In the genomic region with DNA sequence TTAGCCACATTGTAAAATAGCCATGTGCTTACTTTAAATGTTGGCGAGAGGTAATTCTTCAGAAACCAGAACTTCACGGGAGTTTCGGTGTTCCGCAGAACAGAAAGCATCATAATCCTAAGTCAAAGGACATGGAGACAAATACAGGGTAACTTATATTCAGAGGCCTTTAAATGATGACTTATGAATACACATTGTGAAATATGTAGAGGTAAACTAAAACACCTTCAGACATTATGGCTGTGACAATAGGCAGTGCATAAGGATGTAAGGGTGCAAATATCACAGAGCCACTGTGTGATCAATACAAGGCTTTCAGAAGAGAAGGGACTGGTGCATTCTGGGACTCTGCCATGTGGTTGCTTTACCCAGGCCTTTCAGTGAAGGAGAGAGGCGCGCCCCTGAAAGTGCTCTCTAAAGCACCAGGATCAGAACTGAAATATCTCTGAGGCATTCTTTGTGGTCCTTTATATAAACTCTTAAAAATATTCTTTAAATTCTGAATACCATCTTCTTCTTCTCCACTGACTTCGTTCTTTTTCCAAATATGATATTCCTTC, we compare ENCODE assay signal across 8 mouse cellular contexts.
DNase-seq lines count a peak whose midpoint lies in the region; ATAC-seq lines count a peak whose summit lies in the region.

No protein-coding gene starts in this region.

- peak overlapping the region; percentile 72 for H3K4me2 ChIP-seq in forebrain, embryonic 16.5 days (ENCODE audit: low read length)
- peak overlapping the region; percentile 91 for H3K4me2 ChIP-seq in liver, embryonic 16.5 days (ENCODE audit: low read depth, low read length)

- no peaks in the 10 kb centered on the region; the same call in 1 of the 2 replicates for H3K36me3 ChIP-seq in erythroblast, embryonic 14.5 days (ENCODE audit: control insufficient read depth)
- no peaks in the 10 kb centered on the region for H3K36me3 ChIP-seq in forebrain, embryonic 16.5 days (ENCODE audit: control insufficient read depth, insufficient read depth)
- H3K36me3 ChIP-seq in liver, embryonic 16.5 days (ENCODE audit: control insufficient read depth, insufficient read depth): no peaks in the 10 kb centered on the region

- H3K27ac ChIP-seq in forebrain, embryonic 16.5 days (ENCODE audit: low read length): peak overlapping the region; percentile 72
- peak overlapping the region; percentile 70 for H3K27ac ChIP-seq in liver, embryonic 16.5 days (ENCODE audit: low read length)

- H3K4me3 ChIP-seq in erythroblast, embryonic 14.5 days (replicated peaks): peak overlapping the region; percentile 68
- H3K4me3 ChIP-seq in forebrain, embryonic 16.5 days (replicated peaks; ENCODE audit: low read length): peak overlapping the region; percentile 44
- H3K4me3 ChIP-seq in liver, embryonic 16.5 days (ENCODE audit: low read depth, low read length): peak overlapping the region; percentile 67

- DNase-seq in CD4-positive helper T cell, adult 2 months (ENCODE audit: low read depth, low spot score): peak; percentile 44
- DNase-seq in urinary bladder, postnatal 36 days (ENCODE audit: low spot score in 2 of 2): no peak
- DNase-seq in thymus, postnatal 10 days (ENCODE audit: low spot score in 2 of 2): no peak
- DNase-seq in ovary, postnatal 10 days (ENCODE audit: low spot score): no peak

- ATAC-seq in erythroblast, adult 5-6 weeks (replicated peaks; ENCODE audit: low FRiP score, poor library complexity, severe bottlenecking): no peak
- ATAC-seq in forebrain, embryonic 16.5 days: no peak
- no peak for ATAC-seq in liver, embryonic 16.5 days (ENCODE audit: low read depth)

- no peaks in the 10 kb centered on the region for H3K9me3 ChIP-seq in erythroblast, embryonic 14.5 days (ENCODE audit: control insufficient read depth, low read length)
- H3K9me3 ChIP-seq in forebrain, embryonic 16.5 days (ENCODE audit: control insufficient read depth, low read length): no peaks in the 10 kb centered on the region
- H3K9me3 ChIP-seq in liver, embryonic 16.5 days (replicated peaks; ENCODE audit: control insufficient read depth, low read length): no peaks in the 10 kb centered on the region

- peak overlapping the region; percentile 57 for H3K9ac ChIP-seq in forebrain, embryonic 16.5 days (replicated peaks; ENCODE audit: low read depth, low read length)
- H3K9ac ChIP-seq in liver, embryonic 16.5 days (ENCODE audit: low read depth, low read length): peak overlapping the region; percentile 66

- WGBS in forebrain, embryonic 16.5 days: 39% methylated on average over 7 of the region's 7 CpGs
- 40% methylated on average over 7 of the region's 7 CpGs for WGBS in liver, embryonic 16.5 days (ENCODE audit: insufficient replicate concordance)

- peaks cover 24% of the 10 kb centered on the region for H3K4me1 ChIP-seq in erythroblast, embryonic 14.5 days (ENCODE audit: control insufficient read depth)
- H3K4me1 ChIP-seq in forebrain, embryonic 16.5 days (replicated peaks; ENCODE audit: control insufficient read depth, insufficient read depth, low read length): peaks cover 10% of the 10 kb centered on the region
- H3K4me1 ChIP-seq in liver, embryonic 16.5 days (ENCODE audit: control insufficient read depth, low read depth, low read length): peaks cover 4% of the 10 kb centered on the region

- no peaks in the 10 kb centered on the region for H3K27me3 ChIP-seq in erythroblast, embryonic 14.5 days (ENCODE audit: control insufficient read depth)
- H3K27me3 ChIP-seq in forebrain, embryonic 16.5 days (replicated peaks; ENCODE audit: control insufficient read depth, insufficient read depth, low read length): no peaks in the 10 kb centered on the region
- no peaks in the 10 kb centered on the region for H3K27me3 ChIP-seq in liver, embryonic 16.5 days (ENCODE audit: control insufficient read depth, insufficient read depth, low read depth, low read length)
